Mouse (Mus musculus): ENCODE data around the gene Rassf7.

- no peak for TF ChIP-seq CTCF (IDR thresholded peaks at IDR 0.05; ENCODE audit: low read depth)
- TF ChIP-seq EP300 (IDR thresholded peaks at IDR 0.05; ENCODE audit: low read depth) = no peak
These were observed 22.8 kb upstream of the Rassf7 start for GRCm38 (mm10) chr7:141192776-141193347.
